Mouse (Mus musculus): ENCODE data around the gene Atf2. TPM values are rescaled to one million over a fixed set of nuclear protein-coding genes. Genes with fewer than 3 reads are reported as not detected.
A peak's percentile ranks its signal among the peaks of the same experiment; 100 is the strongest.

Atf2 gene
- polyA plus RNA-seq, 1 experiment from 2014 or later: 74.1 TPM

DNA sequence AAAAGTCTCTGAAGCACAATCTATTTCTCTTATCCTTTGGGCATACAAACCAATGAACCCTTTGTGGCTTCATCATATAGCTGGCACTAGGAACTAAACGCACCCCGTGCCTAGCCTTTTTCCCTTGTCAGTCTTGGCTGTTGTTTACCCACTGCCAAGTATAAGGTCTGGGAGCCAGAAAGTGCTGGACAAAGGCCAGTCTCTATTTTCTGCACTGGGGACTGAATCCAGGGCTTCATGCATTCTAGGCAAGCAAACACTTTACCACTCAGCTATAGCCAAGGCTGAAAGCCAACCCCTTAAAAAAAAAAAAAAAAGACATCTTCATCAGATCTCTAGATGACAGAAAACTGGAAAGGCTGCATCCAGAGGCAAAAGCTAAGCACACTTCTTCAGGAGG, 102.1 kb downstream of the Atf2 start:
- 65% methylated on average over 2 of the region's 2 CpGs for WGBS
- Histone ChIP-seq H3K27me3 (ENCODE audit: insufficient read depth, low read length) (no peaks in the 10 kb centered on the region), H3K9me3 (ENCODE audit: low read depth, low read length) (no peaks in the 10 kb centered on the region), H3K27ac (ENCODE audit: low read depth) (no peak overlapping the region), H3K4me3 (ENCODE audit: low read depth, low read length) (no peak overlapping the region), H3K9ac (no peak overlapping the region), H3K4me2 (no peak overlapping the region), H3K4me1 (ENCODE audit: insufficient read depth) (no peaks in the 10 kb centered on the region), H3K36me3 (ENCODE audit: insufficient read depth) (no peaks in the 10 kb centered on the region)
- no peak for TF ChIP-seq CTCF (IDR thresholded peaks at IDR 0.05; ENCODE audit: low read depth)
- DNase-seq: peak; percentile 69
- ATAC-seq (ENCODE audit: insufficient read depth): no peak; the same call in 1 of the 2 replicates

DNA sequence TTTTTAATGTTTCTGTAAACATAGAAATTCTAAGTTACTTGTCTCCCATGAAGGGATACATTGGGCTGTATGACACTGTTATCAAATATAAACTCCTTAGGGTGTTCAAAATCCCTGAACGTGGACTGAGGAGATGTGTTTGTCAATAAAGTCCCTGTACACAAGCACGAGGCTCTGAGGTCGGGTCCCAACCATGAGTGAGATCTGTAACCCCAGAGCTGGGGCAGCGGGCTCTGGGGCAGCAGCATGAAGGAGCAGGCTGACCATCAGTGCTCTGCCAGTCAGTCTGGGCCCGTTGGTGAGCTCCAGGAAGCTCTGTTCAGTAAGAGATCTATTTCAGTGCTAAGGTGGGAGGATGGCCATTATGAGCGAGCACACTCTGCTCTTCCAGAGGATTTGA, 104.0 kb downstream of the Atf2 start:
- H3K4me1 ChIP-seq (ENCODE audit: insufficient read depth): no peaks in the 10 kb centered on the region
- H3K9me3 ChIP-seq (ENCODE audit: low read depth, low read length): no peaks in the 10 kb centered on the region
- no peaks in the 10 kb centered on the region for H3K27me3 ChIP-seq (ENCODE audit: insufficient read depth, low read length)
- no peak overlapping the region for H3K27ac ChIP-seq (ENCODE audit: low read depth)
- no peak overlapping the region for H3K4me3 ChIP-seq (ENCODE audit: low read depth, low read length)
- H3K4me2 ChIP-seq: no peak overlapping the region
- no peak for DNase-seq
- 70% methylated on average over 6 of the region's 6 CpGs for WGBS
- no peaks in the 10 kb centered on the region for H3K36me3 ChIP-seq (ENCODE audit: insufficient read depth)
- no peak overlapping the region for H3K9ac ChIP-seq
- ATAC-seq (ENCODE audit: insufficient read depth): no peak
- no peak for TF ChIP-seq CTCF (IDR thresholded peaks at IDR 0.05; ENCODE audit: low read depth)

DNA sequence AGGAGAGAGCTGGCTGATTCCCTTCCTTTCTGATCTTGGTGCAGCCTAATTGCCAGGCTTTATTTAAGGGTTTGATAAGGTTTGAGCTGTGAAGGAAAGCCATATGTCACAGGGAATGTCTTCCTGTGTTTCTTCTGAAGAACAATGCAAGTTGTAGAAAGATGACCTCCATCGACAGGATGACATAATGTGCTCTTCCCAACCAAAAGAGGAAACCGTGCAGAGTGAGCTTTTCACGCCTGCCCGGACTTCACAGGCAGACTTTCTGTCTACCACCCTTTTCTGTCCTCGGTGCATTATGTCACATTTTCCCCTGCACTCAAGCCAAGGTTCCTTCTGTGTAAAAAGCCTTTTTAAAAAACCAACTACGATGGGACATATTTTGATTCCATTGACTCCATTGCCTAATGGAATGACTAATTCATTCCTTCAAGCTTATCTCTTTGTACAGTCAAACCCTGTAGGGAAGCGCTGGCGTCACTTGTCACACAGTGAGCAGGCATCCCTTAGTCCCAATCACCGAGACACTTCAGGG, 110.0 kb downstream of the Atf2 start:
- peak; percentile 45 for DNase-seq

DNA sequence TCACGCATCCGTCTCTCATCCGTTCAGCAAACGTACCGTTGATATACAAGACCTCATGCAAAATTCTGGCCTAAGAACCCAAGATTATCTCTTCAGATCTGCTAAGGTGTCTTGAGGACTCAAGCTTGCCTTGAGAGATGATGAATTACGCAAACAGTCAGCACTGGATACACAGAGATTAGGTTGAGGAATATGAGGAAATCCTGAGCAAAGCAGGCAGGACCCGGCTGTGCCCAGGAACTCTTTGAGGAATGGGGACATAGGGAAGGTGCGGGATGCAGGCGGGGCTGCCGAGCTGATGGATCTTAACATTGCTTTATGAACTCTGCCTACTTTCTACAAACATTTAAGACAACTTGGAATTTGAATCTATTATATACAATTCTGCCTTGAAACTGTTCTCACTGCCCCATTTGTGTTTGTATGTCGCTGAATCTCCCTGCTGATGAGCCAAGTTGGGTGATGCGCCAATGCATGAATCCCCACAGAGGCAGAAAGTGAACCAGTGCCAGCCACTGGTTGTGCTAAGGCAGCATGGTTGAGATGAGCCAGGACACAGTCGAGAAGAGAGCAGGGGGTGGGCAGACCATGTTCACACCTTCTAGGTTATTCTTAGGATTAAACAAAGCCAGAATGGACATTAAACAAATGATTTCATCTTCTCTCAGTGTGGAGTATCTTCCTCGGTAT, 112.0 kb downstream of the Atf2 start:
- no peak overlapping the region for H3K27ac ChIP-seq (ENCODE audit: low read depth)
- H3K4me2 ChIP-seq: no peak overlapping the region

More for the DNA sequence above, 110.0 kb downstream of the Atf2 start:
- no peaks in the 10 kb centered on the region for H3K9me3 ChIP-seq (ENCODE audit: low read depth, low read length)
- no peak overlapping the region for H3K27ac ChIP-seq (ENCODE audit: low read depth)
- H3K4me2 ChIP-seq: no peak overlapping the region; the same call in 1 of the 2 replicates
- ATAC-seq (ENCODE audit: insufficient read depth): no peak
- no peak overlapping the region for H3K4me3 ChIP-seq (ENCODE audit: low read depth, low read length)
- no peaks in the 10 kb centered on the region for H3K36me3 ChIP-seq (ENCODE audit: insufficient read depth)
- H3K4me1 ChIP-seq (ENCODE audit: insufficient read depth): no peaks in the 10 kb centered on the region
- H3K9ac ChIP-seq: no peak overlapping the region
- TF ChIP-seq CTCF (IDR thresholded peaks at IDR 0.05; ENCODE audit: low read depth): no peak
- H3K27me3 ChIP-seq (ENCODE audit: insufficient read depth, low read length): peaks cover 7% of the 10 kb centered on the region
- WGBS: 34% methylated on average over 9 of the region's 9 CpGs

DNA sequence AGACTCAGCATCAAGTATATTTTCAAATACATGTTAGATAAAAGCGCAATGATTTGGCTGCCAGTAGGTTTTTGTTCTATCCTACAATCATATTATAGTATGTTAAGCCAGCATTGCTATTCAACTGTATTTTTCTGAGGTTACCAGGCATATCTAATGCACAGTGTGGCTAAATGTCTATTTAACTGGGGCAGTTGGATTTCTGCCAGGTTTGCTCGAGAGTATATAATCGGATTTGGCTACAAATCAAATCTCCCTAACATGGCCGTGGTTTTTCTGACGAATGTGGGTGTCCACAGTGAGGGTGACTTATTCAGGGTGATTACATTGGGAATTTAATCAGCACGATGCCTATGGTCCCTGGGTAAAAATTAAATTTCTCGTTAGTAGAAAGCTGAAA, 112.6 kb downstream of the Atf2 start:
- no peaks in the 10 kb centered on the region for H3K9me3 ChIP-seq (ENCODE audit: low read depth, low read length)
- H3K36me3 ChIP-seq (ENCODE audit: insufficient read depth): no peaks in the 10 kb centered on the region
- no peak overlapping the region for H3K4me3 ChIP-seq (ENCODE audit: low read depth, low read length)
- ATAC-seq (ENCODE audit: insufficient read depth) (no peak), DNase-seq (peak; percentile 74)
- H3K4me2 ChIP-seq: no peak overlapping the region
- peaks cover 20% of the 10 kb centered on the region for H3K27me3 ChIP-seq (ENCODE audit: insufficient read depth, low read length)
- no peak for TF ChIP-seq CTCF (IDR thresholded peaks at IDR 0.05; ENCODE audit: low read depth)
- no peaks in the 10 kb centered on the region for H3K4me1 ChIP-seq (ENCODE audit: insufficient read depth)
- no peak overlapping the region for H3K27ac ChIP-seq (ENCODE audit: low read depth)
- 43% methylated on average over 7 of the region's 7 CpGs for WGBS
- no peak overlapping the region for H3K9ac ChIP-seq

More for the DNA sequence above, 112.0 kb downstream of the Atf2 start:
- TF ChIP-seq CTCF (IDR thresholded peaks at IDR 0.05; ENCODE audit: low read depth): no peak
- Histone ChIP-seq H3K36me3 (ENCODE audit: insufficient read depth) (no peaks in the 10 kb centered on the region), H3K9me3 (ENCODE audit: low read depth, low read length) (no peaks in the 10 kb centered on the region), H3K4me1 (ENCODE audit: insufficient read depth) (no peaks in the 10 kb centered on the region), H3K4me3 (ENCODE audit: low read depth, low read length) (no peak overlapping the region), H3K9ac (no peak overlapping the region), H3K27me3 (ENCODE audit: insufficient read depth, low read length) (peaks cover 20% of the 10 kb centered on the region)
- DNase-seq (no peak), ATAC-seq (ENCODE audit: insufficient read depth) (no peak)
- 70% methylated on average over 14 of the region's 14 CpGs for WGBS

- peaks cover 20% of the 10 kb centered on the region for H3K27me3 ChIP-seq (ENCODE audit: insufficient read depth, low read length)
- H3K4me3 ChIP-seq (ENCODE audit: low read depth, low read length): no peak overlapping the region
- H3K36me3 ChIP-seq (ENCODE audit: insufficient read depth): no peaks in the 10 kb centered on the region
- DNase-seq: no peak
- WGBS: 74% methylated on average over 4 of the region's 4 CpGs
- no peak; the same call in 1 of the 2 replicates for TF ChIP-seq CTCF (IDR thresholded peaks at IDR 0.05; ENCODE audit: low read depth)
- no peak for ATAC-seq (ENCODE audit: insufficient read depth)
- H3K9me3 ChIP-seq (ENCODE audit: low read depth, low read length): no peaks in the 10 kb centered on the region
- no peak overlapping the region for H3K9ac ChIP-seq
- H3K4me1 ChIP-seq (ENCODE audit: insufficient read depth): no peaks in the 10 kb centered on the region
- H3K4me2 ChIP-seq: no peak overlapping the region
- H3K27ac ChIP-seq (ENCODE audit: low read depth): no peak overlapping the region
These were observed 113.3 kb downstream of the Atf2 start for GRCm38 (mm10) chr2:73779016-73779595.

GRCm38 (mm10) chr2:73776936-73777335, 115.5 kb downstream of the Atf2 start:
- ATAC-seq (ENCODE audit: insufficient read depth) (no peak), DNase-seq (no peak)
- H3K27ac ChIP-seq (ENCODE audit: low read depth): no peak overlapping the region
- H3K4me1 ChIP-seq (ENCODE audit: insufficient read depth): no peaks in the 10 kb centered on the region
- TF ChIP-seq CTCF (IDR thresholded peaks at IDR 0.05; ENCODE audit: low read depth): no peak
- no peak overlapping the region for H3K9ac ChIP-seq
- peaks cover 20% of the 10 kb centered on the region for H3K27me3 ChIP-seq (ENCODE audit: insufficient read depth, low read length)
- no peaks in the 10 kb centered on the region for H3K9me3 ChIP-seq (ENCODE audit: low read depth, low read length)
- H3K4me3 ChIP-seq (ENCODE audit: low read depth, low read length): no peak overlapping the region
- WGBS: 19% methylated on average over 4 of the region's 4 CpGs
- H3K4me2 ChIP-seq: no peak overlapping the region
- H3K36me3 ChIP-seq (ENCODE audit: insufficient read depth): no peaks in the 10 kb centered on the region

Data from lung, embryonic 14.5 days (tissue).